Mouse (Mus musculus): Measurements from ENCODE around the gene Ppy.

- TF ChIP-seq CTCF (IDR thresholded peaks at IDR 0.05; ENCODE audit: low read depth) (no peak), EP300 (IDR thresholded peaks at IDR 0.05; ENCODE audit: low read depth) (peak; percentile 50)
Observed at GRCm38 (mm10) chr11:102087931-102088898, 12.9 kb downstream of the Ppy start, which contains the start of gene Mpp2.

Measured in liver, embryonic 14.5 days (tissue).